Mouse (Mus musculus): ENCODE measurements around the gene Tab1. TPM values are rescaled to one million over a fixed set of nuclear protein-coding genes. Genes with fewer than 3 reads are reported as not detected.

Gene Tab1
- total and polyA plus RNA-seq, 2 experiments from 2014 or later, result 25.7 to 52.1 TPM

DNA sequence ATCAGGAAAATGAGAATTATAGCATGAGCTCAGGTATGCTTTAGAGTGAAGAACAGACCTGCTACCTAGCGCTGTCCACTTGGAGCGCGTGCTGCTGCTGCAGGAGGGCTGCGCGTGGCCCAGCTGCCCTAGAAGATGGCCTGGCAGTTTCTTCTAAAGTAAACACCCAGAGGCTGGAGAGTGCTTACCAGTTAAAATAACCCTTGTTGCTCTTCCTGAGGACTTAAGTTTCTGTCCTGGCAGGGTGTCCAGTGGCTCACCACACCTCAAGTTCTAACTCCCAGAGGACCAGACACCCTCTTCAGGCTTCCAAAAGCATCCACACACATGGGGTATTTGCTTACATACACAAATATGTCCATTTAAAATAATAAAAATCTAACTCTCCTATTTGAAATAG lies 12.5 kb downstream of the Tab1 start:
- H3K4me3 ChIP-seq (ENCODE audit: low read depth, low read length), result no peak overlapping the region
- no peak overlapping the region for H3K4me2 ChIP-seq (ENCODE audit: low read depth)
- no peak for DNase-seq
- ATAC-seq, result no peak
- peaks cover 14% of the 10 kb centered on the region for H3K36me3 ChIP-seq (ENCODE audit: insufficient read depth)
- WGBS, result 90% methylated on average over 5 of the region's 5 CpGs
- H3K4me1 ChIP-seq (ENCODE audit: insufficient read depth), result no peaks in the 10 kb centered on the region
- H3K9ac ChIP-seq, result no peak overlapping the region
- no peaks in the 10 kb centered on the region for H3K9me3 ChIP-seq (ENCODE audit: low read length)
- TF ChIP-seq CTCF (IDR thresholded peaks at IDR 0.05; ENCODE audit: low read depth), result no peak
- no peaks in the 10 kb centered on the region for H3K27me3 ChIP-seq (ENCODE audit: insufficient read depth, low read length)
- no peak overlapping the region for H3K27ac ChIP-seq (ENCODE audit: low read depth, low read length)

GRCm38 (mm10) chr15:80146153-80146552 lies 13.2 kb downstream of the Tab1 start:
- no peak for TF ChIP-seq CTCF (IDR thresholded peaks at IDR 0.05; ENCODE audit: low read depth)
- H3K36me3 ChIP-seq (ENCODE audit: insufficient read depth), result peaks cover 21% of the 10 kb centered on the region
- H3K4me3 ChIP-seq (ENCODE audit: low read depth, low read length), result no peak overlapping the region
- H3K9me3 ChIP-seq (ENCODE audit: low read length), result no peaks in the 10 kb centered on the region
- no peak for DNase-seq
- ATAC-seq, result no peak
- no peak overlapping the region for H3K27ac ChIP-seq (ENCODE audit: low read depth, low read length)
- WGBS, result 73% methylated on average over 6 of the region's 6 CpGs
- H3K27me3 ChIP-seq (ENCODE audit: insufficient read depth, low read length), result no peaks in the 10 kb centered on the region
- H3K9ac ChIP-seq, result no peak overlapping the region
- H3K4me1 ChIP-seq (ENCODE audit: insufficient read depth), result no peaks in the 10 kb centered on the region
- H3K4me2 ChIP-seq (ENCODE audit: low read depth), result no peak overlapping the region

DNA sequence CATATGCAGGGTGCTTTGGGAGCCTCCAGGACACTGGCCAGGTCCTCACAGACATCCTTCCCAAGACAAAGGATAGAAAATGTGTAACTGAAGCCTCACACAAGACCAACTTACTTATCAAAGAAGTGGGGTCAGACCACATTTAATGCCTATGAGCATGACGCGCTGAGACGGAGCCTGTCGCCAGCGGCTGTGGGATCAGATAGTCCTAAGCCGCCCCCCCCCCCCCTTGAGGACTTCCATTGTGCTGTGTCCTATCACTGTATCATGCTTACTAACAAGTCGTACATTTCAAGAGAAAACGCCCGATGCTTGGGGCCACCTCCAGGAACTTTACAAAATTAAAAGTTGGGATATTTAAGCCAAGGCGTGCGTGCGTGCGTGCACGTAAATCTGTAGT lies 14.2 kb downstream of the Tab1 start:
- 90% methylated on average over 14 of the region's 14 CpGs for WGBS
- H3K27me3 ChIP-seq (ENCODE audit: insufficient read depth, low read length), result no peaks in the 10 kb centered on the region

DNA sequence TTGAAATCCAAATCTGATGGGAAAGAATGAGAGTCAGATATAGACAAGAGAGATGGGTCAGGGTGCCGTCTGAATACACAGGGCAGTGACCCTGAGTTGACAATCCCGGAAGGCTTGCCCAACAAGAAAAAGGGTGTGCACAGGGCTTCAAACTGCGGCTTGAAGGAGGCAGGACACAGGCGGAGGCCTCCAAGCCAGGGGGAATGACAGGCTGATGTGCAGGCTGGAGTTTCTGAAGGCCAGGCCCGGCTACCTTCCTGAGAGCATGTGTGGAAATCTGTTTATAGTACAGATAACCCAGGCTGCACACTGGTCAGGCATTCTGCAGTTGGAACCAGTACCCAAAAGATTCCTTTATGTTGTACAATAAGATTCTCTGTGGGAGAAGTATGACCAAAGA lies 14.6 kb downstream of the Tab1 start:
- no peak overlapping the region for H3K4me2 ChIP-seq (ENCODE audit: low read depth)
- ATAC-seq (no peak), DNase-seq (no peak)
- 75% methylated on average over 5 of the region's 5 CpGs for WGBS
- TF ChIP-seq CTCF (IDR thresholded peaks at IDR 0.05; ENCODE audit: low read depth), result no peak
- peaks cover 28% of the 10 kb centered on the region for H3K36me3 ChIP-seq (ENCODE audit: insufficient read depth)
- H3K4me1 ChIP-seq (ENCODE audit: insufficient read depth), result no peaks in the 10 kb centered on the region
- no peak overlapping the region for H3K27ac ChIP-seq (ENCODE audit: low read depth, low read length)
- H3K27me3 ChIP-seq (ENCODE audit: insufficient read depth, low read length), result no peaks in the 10 kb centered on the region
- no peak overlapping the region for H3K4me3 ChIP-seq (ENCODE audit: low read depth, low read length)
- H3K9ac ChIP-seq, result no peak overlapping the region
- H3K9me3 ChIP-seq (ENCODE audit: low read length), result no peaks in the 10 kb centered on the region

More for the DNA sequence above, 14.2 kb downstream of the Tab1 start:
- ATAC-seq, result no peak
- no peaks in the 10 kb centered on the region for H3K9me3 ChIP-seq (ENCODE audit: low read length)
- peaks cover 24% of the 10 kb centered on the region for H3K36me3 ChIP-seq (ENCODE audit: insufficient read depth)
- H3K27ac ChIP-seq (ENCODE audit: low read depth, low read length), result no peak overlapping the region
- no peak for TF ChIP-seq CTCF (IDR thresholded peaks at IDR 0.05; ENCODE audit: low read depth)
- no peak for DNase-seq
- no peak overlapping the region for H3K4me2 ChIP-seq (ENCODE audit: low read depth)
- H3K9ac ChIP-seq, result no peak overlapping the region
- H3K4me3 ChIP-seq (ENCODE audit: low read depth, low read length), result no peak overlapping the region
- no peaks in the 10 kb centered on the region for H3K4me1 ChIP-seq (ENCODE audit: insufficient read depth)

GRCm38 (mm10) chr15:80148565-80148964 lies 15.6 kb downstream of the Tab1 start:
- WGBS, result 79% methylated on average over 8 of the region's 8 CpGs
- DNase-seq, result no peak
- Histone ChIP-seq H3K9ac (no peak overlapping the region), H3K4me2 (ENCODE audit: low read depth) (no peak overlapping the region), H3K4me3 (ENCODE audit: low read depth, low read length) (no peak overlapping the region), H3K36me3 (ENCODE audit: insufficient read depth) (peaks cover 37% of the 10 kb centered on the region), H3K27me3 (ENCODE audit: insufficient read depth, low read length) (no peaks in the 10 kb centered on the region), H3K27ac (ENCODE audit: low read depth, low read length) (no peak overlapping the region), H3K4me1 (ENCODE audit: insufficient read depth) (no peaks in the 10 kb centered on the region), H3K9me3 (ENCODE audit: low read length) (no peaks in the 10 kb centered on the region)
- no peak for ATAC-seq
- TF ChIP-seq CTCF (IDR thresholded peaks at IDR 0.05; ENCODE audit: low read depth), result no peak

- DNase-seq, result no peak
- no peak overlapping the region for H3K9ac ChIP-seq
- H3K4me3 ChIP-seq (ENCODE audit: low read depth, low read length), result no peak overlapping the region
- no peak overlapping the region for H3K27ac ChIP-seq (ENCODE audit: low read depth, low read length)
- TF ChIP-seq CTCF (IDR thresholded peaks at IDR 0.05; ENCODE audit: low read depth), result no peak
- H3K36me3 ChIP-seq (ENCODE audit: insufficient read depth), result peaks cover 46% of the 10 kb centered on the region
- H3K27me3 ChIP-seq (ENCODE audit: insufficient read depth, low read length), result no peaks in the 10 kb centered on the region
- no peak for ATAC-seq
- H3K9me3 ChIP-seq (ENCODE audit: low read length), result no peaks in the 10 kb centered on the region
- no peak overlapping the region for H3K4me2 ChIP-seq (ENCODE audit: low read depth)
- 92% methylated on average over 7 of the region's 7 CpGs for WGBS
- no peaks in the 10 kb centered on the region for H3K4me1 ChIP-seq (ENCODE audit: insufficient read depth)
These were observed 16.6 kb downstream of the Tab1 start for GRCm38 (mm10) chr15:80149517-80149916.

DNA sequence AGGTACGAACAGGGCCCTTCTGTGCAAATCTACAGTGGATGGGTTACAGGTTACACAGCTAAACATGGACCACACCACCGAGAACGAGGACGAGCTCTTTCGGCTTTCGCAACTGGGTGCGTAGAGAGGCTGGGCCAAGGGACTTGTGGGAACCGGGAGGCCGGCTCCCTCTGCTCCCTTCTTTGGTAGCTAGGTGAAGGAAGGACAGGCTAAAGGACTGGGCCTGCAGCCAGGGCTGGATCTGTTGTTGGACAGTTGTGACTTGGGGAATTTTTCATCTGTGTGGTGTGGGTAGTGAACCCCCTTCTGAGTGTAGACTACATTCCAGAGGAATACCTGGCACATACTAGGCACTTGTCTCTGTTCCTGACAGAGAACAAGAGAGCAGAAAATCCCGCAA lies 19.7 kb downstream of the Tab1 start:
- ATAC-seq, result no peak
- no peak overlapping the region for H3K9ac ChIP-seq
- TF ChIP-seq CTCF (IDR thresholded peaks at IDR 0.05; ENCODE audit: low read depth), result no peak

GRCm38 (mm10) chr15:80153757-80154156 lies 20.8 kb downstream of the Tab1 start:
- ATAC-seq (no peak), DNase-seq (no peak)
- Histone ChIP-seq H3K4me3 (ENCODE audit: low read depth, low read length) (no peak overlapping the region), H3K9ac (no peak overlapping the region), H3K27me3 (ENCODE audit: insufficient read depth, low read length) (no peaks in the 10 kb centered on the region), H3K36me3 (ENCODE audit: insufficient read depth) (peaks cover 78% of the 10 kb centered on the region), H3K4me2 (ENCODE audit: low read depth) (no peak overlapping the region), H3K9me3 (ENCODE audit: low read length) (no peaks in the 10 kb centered on the region), H3K27ac (ENCODE audit: low read depth, low read length) (no peak overlapping the region), H3K4me1 (ENCODE audit: insufficient read depth) (no peaks in the 10 kb centered on the region)
- 83% methylated on average over 11 of the region's 11 CpGs for WGBS
- no peak for TF ChIP-seq CTCF (IDR thresholded peaks at IDR 0.05; ENCODE audit: low read depth)

More for the DNA sequence above, 19.7 kb downstream of the Tab1 start:
- Histone ChIP-seq H3K36me3 (ENCODE audit: insufficient read depth) (peaks cover 69% of the 10 kb centered on the region), H3K9me3 (ENCODE audit: low read length) (no peaks in the 10 kb centered on the region), H3K4me3 (ENCODE audit: low read depth, low read length) (no peak overlapping the region), H3K4me2 (ENCODE audit: low read depth) (no peak overlapping the region), H3K4me1 (ENCODE audit: insufficient read depth) (no peaks in the 10 kb centered on the region), H3K27me3 (ENCODE audit: insufficient read depth, low read length) (no peaks in the 10 kb centered on the region), H3K27ac (ENCODE audit: low read depth, low read length) (no peak overlapping the region)
- WGBS, result 91% methylated on average over 10 of the region's 10 CpGs
- DNase-seq, result no peak
